Comparison of ENCODE assay signal across 36 mouse cellular contexts in genomic region chr11:89012241-89012640, GRCm38 (mm10). TPM values are rescaled to one million over a fixed set of nuclear protein-coding genes. Genes with fewer than 3 reads are reported as not detected.
DNase-seq lines count a peak whose midpoint lies in the region; ATAC-seq and TF ChIP-seq lines count a peak whose summit lies in the region.
"Had no signal": no experiment of that assay in that cellular context is flagged by ENCODE, and none has a peak within 500 bp of the region (broad histone marks: within the 10 kb centered on the region; RNA-seq: fewer than 3 reads in every experiment).

No protein-coding gene starts in this region.

- H3K4me1 ChIP-seq in kidney, adult 2 months (ENCODE audit: control insufficient read depth, insufficient read depth, low read length), result peaks cover 17% of the 10 kb centered on the region
- H3K4me1 ChIP-seq in kidney, embryonic 15.5 days, result no peaks in the 10 kb centered on the region
- peaks cover 9% of the 10 kb centered on the region for H3K4me1 ChIP-seq in liver, embryonic 16.5 days (ENCODE audit: control insufficient read depth, low read depth, low read length)
- H3K4me1 ChIP-seq in liver, embryonic 11.5 days (replicated peaks; ENCODE audit: control insufficient read depth, insufficient read depth, low read length), result peaks cover 8% of the 10 kb centered on the region
- H3K4me1 ChIP-seq in liver, postnatal 0 days (ENCODE audit: insufficient read depth), result peaks cover 21% of the 10 kb centered on the region
- H3K4me1 ChIP-seq: embryonic facial prominence, embryonic 12.5 days; forebrain, embryonic 15.5 days; limb, embryonic 12.5 days; neural tube, embryonic 12.5 days had no signal

- TF ChIP-seq CTCF in kidney, adult 2 months (conservative IDR thresholded peaks at IDR 0.05; ENCODE audit: insufficient read depth, insufficient read length, low read depth, low read length), result no peak
- TF ChIP-seq CTCF in liver, postnatal 0 days (IDR thresholded peaks at IDR 0.05; ENCODE audit: low read depth), result no peak

- TF ChIP-seq EP300 in liver, postnatal 0 days (IDR thresholded peaks at IDR 0.05; ENCODE audit: low read depth), result no peak

- H3K36me3 ChIP-seq in kidney, adult 2 months (ENCODE audit: control insufficient read depth, insufficient read depth, low read length), result peaks cover 16% of the 10 kb centered on the region
- peaks cover 73% of the 10 kb centered on the region for H3K36me3 ChIP-seq in kidney, embryonic 15.5 days
- peaks cover 73% of the 10 kb centered on the region for H3K36me3 ChIP-seq in liver, embryonic 16.5 days (ENCODE audit: control insufficient read depth, insufficient read depth)
- H3K36me3 ChIP-seq in liver, embryonic 11.5 days (ENCODE audit: control insufficient read depth, insufficient read depth, low read length), result peaks cover 53% of the 10 kb centered on the region
- peaks cover 98% of the 10 kb centered on the region for H3K36me3 ChIP-seq in liver, postnatal 0 days (replicated peaks; ENCODE audit: insufficient read depth, low read length)
- H3K36me3 ChIP-seq: embryonic facial prominence, embryonic 12.5 days; forebrain, embryonic 15.5 days; hindbrain, embryonic 13.5 days; limb, embryonic 12.5 days; neural tube, embryonic 12.5 days had no signal

- no peaks in the 10 kb centered on the region for H3K9me3 ChIP-seq in kidney, embryonic 15.5 days (replicated peaks)
- H3K9me3 ChIP-seq in liver, embryonic 16.5 days (replicated peaks; ENCODE audit: control insufficient read depth, low read length), result no peaks in the 10 kb centered on the region
- H3K9me3 ChIP-seq in liver, embryonic 11.5 days (ENCODE audit: control insufficient read depth, low read length), result no peaks in the 10 kb centered on the region
- no peaks in the 10 kb centered on the region for H3K9me3 ChIP-seq in liver, postnatal 0 days (ENCODE audit: low read length)
- H3K9me3 ChIP-seq: embryonic facial prominence, embryonic 12.5 days; forebrain, embryonic 15.5 days; hindbrain, embryonic 13.5 days; limb, embryonic 12.5 days; neural tube, embryonic 12.5 days had no signal

- no peaks in the 10 kb centered on the region for H3K27me3 ChIP-seq in kidney, adult 2 months (replicated peaks; ENCODE audit: control insufficient read depth, insufficient read depth, low read length)
- H3K27me3 ChIP-seq in kidney, embryonic 15.5 days, result no peaks in the 10 kb centered on the region
- no peaks in the 10 kb centered on the region for H3K27me3 ChIP-seq in liver, embryonic 16.5 days (ENCODE audit: control insufficient read depth, insufficient read depth, low read depth, low read length)
- no peaks in the 10 kb centered on the region for H3K27me3 ChIP-seq in liver, embryonic 11.5 days (replicated peaks; ENCODE audit: control insufficient read depth, insufficient read depth, low read length)
- H3K27me3 ChIP-seq in liver, postnatal 0 days (ENCODE audit: insufficient read depth, low read length), result no peaks in the 10 kb centered on the region
- H3K27me3 ChIP-seq: embryonic facial prominence, embryonic 12.5 days; forebrain, embryonic 15.5 days; heart, embryonic 12.5 days; hindbrain, embryonic 13.5 days; limb, embryonic 12.5 days; neural tube, embryonic 12.5 days had no signal

- H3K4me3 ChIP-seq in kidney, adult 2 months (ENCODE audit: insufficient read depth, low read depth, low read length), result no peak overlapping the region
- no peak overlapping the region for H3K4me3 ChIP-seq in kidney, embryonic 15.5 days (replicated peaks)
- H3K4me3 ChIP-seq in liver, embryonic 16.5 days (ENCODE audit: low read depth, low read length), result no peak overlapping the region
- H3K4me3 ChIP-seq in liver, embryonic 11.5 days (ENCODE audit: low read depth, low read length), result no peak overlapping the region
- H3K4me3 ChIP-seq in liver, postnatal 0 days (ENCODE audit: low read depth, low read length), result no peak overlapping the region
- H3K4me3 ChIP-seq: embryonic facial prominence, embryonic 12.5 days; forebrain, embryonic 15.5 days; heart, embryonic 12.5 days; hindbrain, embryonic 13.5 days; limb, embryonic 12.5 days; myocyte; neural tube, embryonic 12.5 days had no signal

- H3K4me2 ChIP-seq in kidney, embryonic 15.5 days, result no peak overlapping the region
- no peak overlapping the region for H3K4me2 ChIP-seq in liver, embryonic 16.5 days (ENCODE audit: low read depth, low read length)
- H3K4me2 ChIP-seq in liver, embryonic 11.5 days, result no peak overlapping the region
- H3K4me2 ChIP-seq in liver, postnatal 0 days (ENCODE audit: low read depth, low read length), result no peak overlapping the region
- H3K4me2 ChIP-seq: embryonic facial prominence, embryonic 12.5 days; forebrain, embryonic 15.5 days; heart, embryonic 12.5 days; hindbrain, embryonic 13.5 days; limb, embryonic 12.5 days; midbrain, embryonic 11.5 days; neural tube, embryonic 12.5 days had no signal

- WGBS in kidney, adult 2 months, result 74% methylated on average over 5 of the region's 5 CpGs
- 91% methylated on average over 5 of the region's 5 CpGs for WGBS in kidney, embryonic 15.5 days
- WGBS in liver, embryonic 16.5 days (ENCODE audit: insufficient replicate concordance), result 64% methylated on average over 5 of the region's 5 CpGs
- WGBS in liver, embryonic 11.5 days, result 87% methylated on average over 5 of the region's 5 CpGs
- WGBS in liver, postnatal 0 days (ENCODE audit: insufficient replicate concordance), result 72% methylated on average over 5 of the region's 5 CpGs

- H3K27ac ChIP-seq in kidney, adult 2 months (ENCODE audit: insufficient read depth, low read depth, low read length), result peak overlapping the region; percentile 78; the same call in 1 of the 2 replicates
- no peak overlapping the region for H3K27ac ChIP-seq in kidney, embryonic 15.5 days
- H3K27ac ChIP-seq in liver, embryonic 16.5 days (ENCODE audit: low read length), result no peak overlapping the region; the same call in 1 of the 2 replicates
- H3K27ac ChIP-seq in liver, embryonic 11.5 days (ENCODE audit: low read depth, low read length), result no peak overlapping the region
- H3K27ac ChIP-seq in liver, postnatal 0 days (ENCODE audit: low read depth), result peak overlapping the region; percentile 37; the same call in 1 of the 2 replicates
- H3K27ac ChIP-seq: embryonic facial prominence, embryonic 12.5 days; forebrain, embryonic 15.5 days; hindbrain, embryonic 13.5 days; limb, embryonic 12.5 days; liver, embryonic 14.5 days; neural tube, embryonic 12.5 days; stomach, postnatal 0 days had no signal

- peak; percentile 93 for DNase-seq in kidney, adult 2 months
- no peak for DNase-seq in liver, embryonic 11.5 days (ENCODE audit: low spot score)
- no peak for DNase-seq in liver, postnatal 0 days
- DNase-seq in B cell, adult 2 months, result no peak
- DNase-seq: adrenal gland, postnatal 25 days; cerebellum, adult 11-12 months; cerebellum, adult 9-11 months; embryo, embryonic 11 days; gastrocnemius, postnatal 36 days; heart, adult 18-20 months; heart, postnatal 4 days; layer of hippocampus, adult 9-11 months; lung, postnatal 36 days; right cerebral cortex, adult 18-20 months; thymus, adult 18-20 months; thymus, postnatal 25 days had no signal

- H3K9ac ChIP-seq in kidney, embryonic 15.5 days, result no peak overlapping the region
- no peak overlapping the region for H3K9ac ChIP-seq in liver, embryonic 16.5 days (ENCODE audit: low read depth, low read length)
- no peak overlapping the region for H3K9ac ChIP-seq in liver, embryonic 11.5 days (ENCODE audit: low read depth, low read length)
- H3K9ac ChIP-seq in liver, postnatal 0 days (replicated peaks), result no peak overlapping the region
- H3K9ac ChIP-seq: embryonic facial prominence, embryonic 12.5 days; forebrain, embryonic 15.5 days; heart, embryonic 12.5 days; hindbrain, embryonic 13.5 days; limb, embryonic 12.5 days; liver, embryonic 14.5 days; neural tube, embryonic 12.5 days had no signal

- no peak for ATAC-seq in kidney, embryonic 15.5 days (replicated peaks; ENCODE audit: low FRiP score)
- ATAC-seq in liver, embryonic 16.5 days (ENCODE audit: low read depth), result peak; percentile 48; the same call in 1 of the 2 replicates
- no peak for ATAC-seq in liver, embryonic 11.5 days (replicated peaks; ENCODE audit: low FRiP score)
- ATAC-seq in liver, postnatal 0 days, result peak; percentile 48
- ATAC-seq in monocyte, adult 5-6 weeks (replicated peaks; ENCODE audit: insufficient number of reproducible peaks, low FRiP score, low TSS enrichment, poor library complexity, severe bottlenecking), result no peak
- ATAC-seq: CD4-positive, CD25-positive, alpha-beta regulatory T cell, adult 4 months; forebrain, embryonic 15.5 days; midbrain, embryonic 16.5 days had no signal

- no peak for TF ChIP-seq POLR2A in kidney, adult 2 months (IDR thresholded peaks at IDR 0.05; ENCODE audit: low read depth, low read length)

RNA-seq across cellular contexts. Expression of gene Trim25, which starts 13.1 kb away (rescaled TPM):
- polyA plus RNA-seq in kidney, adult 2 months (2012; rRNA removed), result 27.3 and 35.0 TPM in 2 replicates
- 14.5 and 16.4 TPM in 2 replicates for polyA plus RNA-seq in kidney, embryonic 15.5 days (2015; fragmentation: Nextera tagmentation; extraction: Ambion mirVana)
- 18.3 and 21.7 TPM in 2 replicates for polyA plus RNA-seq in liver, embryonic 16.5 days (2015; fragmentation: Nextera tagmentation; extraction: Ambion mirVana)
- polyA plus RNA-seq in liver, embryonic 11.5 days (2014; fragmentation: Nextera tagmentation; extraction: Ambion mirVana), result 20.6 and 21.1 TPM in 2 replicates
- 20.4 and 20.6 TPM in 2 replicates for polyA plus RNA-seq in liver, postnatal 0 days (2015; fragmentation: Nextera tagmentation; extraction: Ambion mirVana)
- 49.5 to 82.1 TPM (median 73.1 TPM) in 3 replicates for total RNA-seq in monocyte, adult 5-6 weeks (2017)

RNA-seq across cellular contexts. Expression of gene Coil, which starts 42.2 kb away (rescaled TPM):
- 3.1 and 3.6 TPM in 2 replicates for polyA plus RNA-seq in kidney, adult 2 months (2012; rRNA removed)
- polyA plus RNA-seq in kidney, embryonic 15.5 days (2015; fragmentation: Nextera tagmentation; extraction: Ambion mirVana), result 17.2 and 18.3 TPM in 2 replicates
- 3.0 and 3.4 TPM in 2 replicates for polyA plus RNA-seq in liver, embryonic 16.5 days (2015; fragmentation: Nextera tagmentation; extraction: Ambion mirVana)
- polyA plus RNA-seq in liver, embryonic 11.5 days (2014; fragmentation: Nextera tagmentation; extraction: Ambion mirVana), result 9.3 and 9.5 TPM in 2 replicates
- polyA plus RNA-seq in liver, postnatal 0 days (2015; fragmentation: Nextera tagmentation; extraction: Ambion mirVana), result 2.6 and 2.7 TPM in 2 replicates
- total RNA-seq in monocyte, adult 5-6 weeks (2017), result 3.2 to 10.6 TPM (median 7.6 TPM) in 3 replicates

RNA-seq across cellular contexts. Expression of gene Elobl, which starts 45.5 kb away (rescaled TPM):
- polyA plus RNA-seq in kidney, adult 2 months (2012; rRNA removed), result 0.92 and 1.5 TPM in 2 replicates
- polyA plus RNA-seq in kidney, embryonic 15.5 days (2015; fragmentation: Nextera tagmentation; extraction: Ambion mirVana), result not detected in 2 replicates
- not detected in 2 replicates for polyA plus RNA-seq in liver, embryonic 16.5 days (2015; fragmentation: Nextera tagmentation; extraction: Ambion mirVana)
- polyA plus RNA-seq in liver, embryonic 11.5 days (2014; fragmentation: Nextera tagmentation; extraction: Ambion mirVana), result not detected in 2 replicates
- not detected in 2 replicates for polyA plus RNA-seq in liver, postnatal 0 days (2015; fragmentation: Nextera tagmentation; extraction: Ambion mirVana)
- total RNA-seq in monocyte, adult 5-6 weeks (2017), result not detected in 3 replicates
- total RNA-seq: adrenal gland, postnatal 25 days; gastrocnemius, adult 18-20 months; gastrocnemius, postnatal 36 days; heart, adult 18-20 months; heart, postnatal 4 days; left cerebral cortex, postnatal 10 days; megakaryocyte, adult 5-6 weeks had no signal
- polyA plus RNA-seq: CD4-positive, CD25-positive, alpha-beta regulatory T cell, adult 4 months; embryonic facial prominence, embryonic 12.5 days; forebrain, embryonic 15.5 days; heart, embryonic 12.5 days; heart, postnatal 0 days; hindbrain, embryonic 13.5 days; limb, embryonic 12.5 days; liver, embryonic 14.5 days; lung, embryonic 16.5 days; midbrain, embryonic 11.5 days; midbrain, embryonic 16.5 days; neural tube, embryonic 12.5 days; stomach, postnatal 0 days had no signal

RNA-seq across cellular contexts. Expression of gene Dgke, which starts 54.4 kb away (rescaled TPM):
- polyA plus RNA-seq in kidney, adult 2 months (2012; rRNA removed), result 2.4 and 2.8 TPM in 2 replicates
- 4.3 and 4.6 TPM in 2 replicates for polyA plus RNA-seq in kidney, embryonic 15.5 days (2015; fragmentation: Nextera tagmentation; extraction: Ambion mirVana)
- 0.47 and 0.68 TPM in 2 replicates for polyA plus RNA-seq in liver, embryonic 16.5 days (2015; fragmentation: Nextera tagmentation; extraction: Ambion mirVana)
- polyA plus RNA-seq in liver, embryonic 11.5 days (2014; fragmentation: Nextera tagmentation; extraction: Ambion mirVana), result 1.8 and 1.9 TPM in 2 replicates
- polyA plus RNA-seq in liver, postnatal 0 days (2015; fragmentation: Nextera tagmentation; extraction: Ambion mirVana), result 0.53 and 0.60 TPM in 2 replicates
- total RNA-seq in monocyte, adult 5-6 weeks (2017), result 4.6 to 8.2 TPM (median 8.2 TPM) in 3 replicates

RNA-seq across cellular contexts. Expression of gene Scpep1, which starts 57.0 kb away (rescaled TPM):
- polyA plus RNA-seq in kidney, adult 2 months (2012; rRNA removed), result 61.5 and 74.1 TPM in 2 replicates
- polyA plus RNA-seq in kidney, embryonic 15.5 days (2015; fragmentation: Nextera tagmentation; extraction: Ambion mirVana), result 128 and 130 TPM in 2 replicates
- polyA plus RNA-seq in liver, embryonic 16.5 days (2015; fragmentation: Nextera tagmentation; extraction: Ambion mirVana), result 47.5 and 48.6 TPM in 2 replicates
- 57.4 and 59.4 TPM in 2 replicates for polyA plus RNA-seq in liver, embryonic 11.5 days (2014; fragmentation: Nextera tagmentation; extraction: Ambion mirVana)
- polyA plus RNA-seq in liver, postnatal 0 days (2015; fragmentation: Nextera tagmentation; extraction: Ambion mirVana), result 35.3 and 38.9 TPM in 2 replicates
- total RNA-seq in monocyte, adult 5-6 weeks (2017), result 36.8 to 48.1 TPM (median 46.4 TPM) in 3 replicates

Comparison
In these comparisons a context has a peak if more than half of its experiments do, and no peak if none do; other contexts are left out.
1. H3K27ac ChIP-seq: peak in kidney, adult 2 months (single experiment) and liver, postnatal 0 days (single experiment); none in kidney, embryonic 15.5 days (single experiment), liver, embryonic 16.5 days (single experiment) and liver, embryonic 11.5 days (single experiment).
2. ATAC-seq: peak in liver, embryonic 16.5 days (single experiment) and liver, postnatal 0 days (single experiment); none in kidney, embryonic 15.5 days (single experiment), liver, embryonic 11.5 days (single experiment) and monocyte, adult 5-6 weeks (single experiment).